Mouse (Mus musculus) adrenal gland, adult (tissue): ENCODE results near the gene Commd1.

Experiments used
- DNase-seq, 2 experiments: peaks; one replicate each; pipeline ENCODE4 v3.0.0; 2022 to 2023; ENCODE audit warnings: low spot score in 1 of 2; ENCODE audit not compliant: inconsistent age in 2 of 2

The Commd1 gene

DNA sequence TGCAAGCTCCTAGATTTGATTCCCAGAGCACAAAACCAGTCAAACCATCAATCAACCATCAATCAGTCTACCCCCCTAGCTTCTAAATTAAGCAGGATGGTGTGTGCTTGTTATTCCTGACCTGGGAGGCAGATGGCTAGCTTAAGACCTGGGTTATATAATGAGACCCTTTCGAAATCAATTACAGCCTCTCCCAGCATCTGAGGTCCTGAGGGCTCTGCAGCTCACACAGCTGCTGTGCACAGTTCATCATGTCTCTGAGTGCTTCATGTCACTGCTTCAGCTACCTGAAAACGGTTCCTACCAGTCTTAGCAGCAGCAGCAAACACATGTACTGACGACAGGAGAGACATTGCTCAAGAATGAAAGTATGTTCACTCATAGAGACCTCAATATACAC, 89.1 kb downstream of the Commd1 start:
- no peak for DNase-seq

DNA sequence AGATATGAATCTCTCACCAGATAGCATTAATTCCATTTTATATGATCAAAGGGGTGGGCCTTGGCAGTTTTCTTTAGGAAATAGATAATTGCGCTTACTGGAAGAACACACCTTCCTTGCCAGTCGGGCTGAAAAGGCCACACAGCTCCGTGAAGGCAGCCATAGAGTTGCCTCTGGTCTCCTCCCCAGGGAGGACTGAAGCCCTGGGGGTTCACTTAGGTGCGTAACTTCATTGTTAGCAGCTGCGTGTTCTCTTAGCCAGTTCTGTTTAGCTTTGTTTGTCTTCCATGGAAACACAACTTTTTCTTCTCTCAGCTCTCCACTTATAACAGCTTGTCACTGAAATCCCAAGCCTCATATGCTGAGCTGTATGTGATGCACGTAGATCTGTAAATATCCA, 89.7 kb downstream of the Commd1 start:
- DNase-seq: no peak

GRCm38 (mm10) chr11:22891876-22892275, 90.3 kb downstream of the Commd1 start:
- DNase-seq: peak in 1 of 2 experiments; percentile 71

- no peak for DNase-seq
Observed at GRCm38 (mm10) chr11:22891242-22891641, 90.9 kb downstream of the Commd1 start.

GRCm38 (mm10) chr11:22889224-22889623, 93.0 kb downstream of the Commd1 start:
- no peak for DNase-seq

- no peak for DNase-seq
Observed at GRCm38 (mm10) chr11:22886991-22887390, 95.2 kb downstream of the Commd1 start.

- DNase-seq: no peak
Observed at GRCm38 (mm10) chr11:22885350-22885749, 96.8 kb downstream of the Commd1 start.

DNA sequence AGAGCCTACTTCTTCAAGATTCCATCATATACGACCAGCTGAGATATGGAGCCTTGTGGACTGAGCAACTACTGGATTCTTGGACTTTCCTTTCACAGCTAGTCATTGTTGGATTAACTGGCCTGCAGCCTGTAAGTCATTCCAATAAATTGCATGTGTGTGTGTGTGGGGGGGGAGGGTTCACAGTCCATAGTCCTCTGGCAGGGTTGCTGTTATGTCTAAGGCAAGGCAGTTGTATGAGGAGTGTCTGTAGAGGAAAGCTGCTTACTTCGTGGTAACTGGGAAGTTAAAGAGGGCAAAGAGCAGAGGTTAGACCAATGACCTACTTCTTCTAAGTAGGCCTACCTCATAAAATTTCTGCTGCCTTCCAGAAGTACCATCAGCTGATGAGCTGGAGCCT, 98.5 kb downstream of the Commd1 start:
- DNase-seq: no peak

- DNase-seq: no peak
Observed at GRCm38 (mm10) chr11:22882926-22883325, 99.3 kb downstream of the Commd1 start.

GRCm38 (mm10) chr11:22880383-22881172, 101.6 kb downstream of the Commd1 start:
- no peak for DNase-seq

- DNase-seq: no peak
Observed at GRCm38 (mm10) chr11:22879645-22880044, 102.5 kb downstream of the Commd1 start.

DNA sequence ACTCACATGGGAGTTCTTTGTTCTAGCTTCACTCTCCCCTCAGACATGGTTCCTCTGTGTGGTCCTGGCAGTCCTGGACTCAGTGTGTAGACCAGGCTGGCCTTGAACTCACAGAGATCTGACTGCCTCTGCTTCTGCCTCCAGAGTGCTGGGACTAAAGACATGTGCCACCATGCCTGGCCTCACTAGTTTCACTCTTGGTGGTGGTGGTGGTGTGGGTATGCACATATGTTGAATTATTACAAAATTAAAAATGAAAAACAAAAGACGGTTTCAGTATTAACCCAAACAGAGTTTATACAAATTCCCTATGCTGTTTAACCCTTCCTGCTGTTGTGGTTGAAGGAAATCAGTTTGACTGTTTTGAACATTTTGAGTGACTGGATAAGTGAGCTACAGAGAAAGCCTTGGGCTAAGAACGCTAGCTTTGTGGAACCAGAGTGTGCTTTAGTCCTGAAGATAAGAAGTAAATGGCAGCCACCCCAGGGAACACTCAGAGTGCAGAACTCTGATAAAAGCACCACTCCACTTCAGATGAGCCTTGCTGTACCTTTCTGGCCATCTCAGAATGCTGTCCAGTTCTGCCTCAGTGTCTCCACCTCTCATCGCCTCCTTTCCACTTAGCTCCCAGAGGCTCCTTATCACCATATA, 105.4 kb downstream of the Commd1 start:
- DNase-seq: no peak

GRCm38 (mm10) chr11:22875279-22875678, 106.9 kb downstream of the Commd1 start:
- peak in 1 of 2 experiments; percentile 56 for DNase-seq

DNA sequence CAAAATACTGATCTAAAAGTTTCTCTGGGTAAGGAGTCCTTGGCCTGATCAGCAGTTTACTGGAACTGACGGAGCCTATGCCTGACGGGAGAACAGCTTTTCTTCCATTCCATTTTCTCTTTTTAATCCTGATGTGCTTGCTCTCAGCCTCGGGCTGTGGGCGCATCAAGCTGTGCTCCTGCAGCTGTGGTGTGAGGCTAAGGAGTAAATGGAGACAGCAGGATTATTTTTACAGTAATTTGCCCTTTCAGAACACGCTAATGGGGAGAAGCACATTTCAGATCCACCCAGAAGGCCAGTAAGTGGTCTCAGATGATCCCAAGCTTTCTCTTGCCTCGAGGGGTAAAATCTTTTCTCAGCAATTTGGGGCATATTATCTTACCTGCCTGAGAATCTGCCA, 107.4 kb downstream of the Commd1 start:
- no peak for DNase-seq

GRCm38 (mm10) chr11:22873383-22873782, 108.8 kb downstream of the Commd1 start:
- DNase-seq: peak in 1 of 2 experiments; percentile 50

DNA sequence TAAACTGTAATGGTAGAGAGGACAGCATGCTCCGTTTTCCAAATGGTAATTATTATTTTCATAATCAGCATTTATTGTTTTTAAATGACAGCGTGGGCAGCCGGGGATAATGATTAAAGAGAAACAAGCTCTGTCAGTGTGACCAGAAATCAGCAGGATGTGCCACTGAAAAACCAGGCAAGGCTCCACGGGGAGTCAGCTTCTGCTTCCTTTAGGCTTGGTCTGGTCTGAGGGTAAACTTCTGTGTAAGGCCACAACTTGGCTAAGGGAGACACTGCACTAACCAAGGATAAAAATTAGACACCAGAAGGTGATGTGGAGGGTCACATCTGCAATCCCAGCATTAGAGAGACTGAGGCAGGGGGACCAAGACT, 109.9 kb downstream of the Commd1 start:
- DNase-seq: no peak

DNA sequence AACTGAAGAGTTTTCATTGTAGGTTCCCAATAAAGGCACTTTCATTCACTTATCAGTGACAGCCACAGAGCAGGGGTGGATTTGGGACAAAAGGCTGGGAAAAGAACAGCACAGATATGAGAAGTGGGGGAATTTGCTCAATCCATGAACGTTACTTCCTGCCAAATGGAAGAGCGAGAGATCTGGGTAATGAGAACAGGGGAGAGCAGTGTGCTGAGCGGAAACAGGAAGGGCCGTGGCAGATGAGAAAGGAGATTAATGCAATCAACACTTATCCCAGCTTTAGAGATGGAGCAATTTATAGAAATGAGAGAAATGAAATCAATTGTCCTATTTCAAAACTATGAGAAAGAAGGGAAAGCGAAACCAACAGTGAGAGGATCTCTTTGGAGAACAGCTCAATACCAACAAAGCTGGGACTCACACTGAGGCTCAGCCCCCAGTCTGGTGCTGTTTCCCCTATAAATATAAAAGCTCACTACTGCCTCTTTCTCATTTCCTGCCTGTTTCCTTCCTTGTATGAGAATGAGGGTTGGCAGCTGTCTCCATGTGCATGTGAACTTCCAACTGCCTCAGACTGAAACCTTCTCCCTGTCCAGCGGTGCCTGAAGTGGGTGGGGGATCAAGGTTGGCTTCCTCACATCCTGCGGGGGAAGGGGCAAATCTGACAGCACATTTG, 110.4 kb downstream of the Commd1 start:
- DNase-seq: peak in 1 of 2 experiments; percentile 65

- DNase-seq: no peak
Observed at GRCm38 (mm10) chr11:22868582-22868981, 113.6 kb downstream of the Commd1 start.

DNA sequence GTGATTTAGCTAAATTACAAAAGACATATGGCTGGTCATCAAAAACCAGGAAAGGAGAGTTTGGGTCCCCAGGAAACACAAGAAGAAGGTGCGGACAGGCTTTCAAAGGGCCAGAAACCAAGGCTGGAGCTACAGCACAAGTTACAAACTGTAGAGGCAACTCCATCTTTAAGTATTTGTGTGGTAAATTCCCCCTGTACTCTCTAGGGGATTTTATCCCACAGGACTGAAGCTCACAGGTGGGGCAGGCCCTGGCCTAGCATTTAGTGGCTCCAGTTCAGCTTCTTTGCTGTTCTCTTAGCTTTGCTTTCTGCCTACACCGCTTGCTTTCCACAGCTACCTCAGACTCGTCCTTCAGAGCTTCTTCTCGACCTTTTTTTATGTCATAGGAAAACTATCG, 114.5 kb downstream of the Commd1 start:
- peak in 1 of 2 experiments; percentile 26 for DNase-seq

DNA sequence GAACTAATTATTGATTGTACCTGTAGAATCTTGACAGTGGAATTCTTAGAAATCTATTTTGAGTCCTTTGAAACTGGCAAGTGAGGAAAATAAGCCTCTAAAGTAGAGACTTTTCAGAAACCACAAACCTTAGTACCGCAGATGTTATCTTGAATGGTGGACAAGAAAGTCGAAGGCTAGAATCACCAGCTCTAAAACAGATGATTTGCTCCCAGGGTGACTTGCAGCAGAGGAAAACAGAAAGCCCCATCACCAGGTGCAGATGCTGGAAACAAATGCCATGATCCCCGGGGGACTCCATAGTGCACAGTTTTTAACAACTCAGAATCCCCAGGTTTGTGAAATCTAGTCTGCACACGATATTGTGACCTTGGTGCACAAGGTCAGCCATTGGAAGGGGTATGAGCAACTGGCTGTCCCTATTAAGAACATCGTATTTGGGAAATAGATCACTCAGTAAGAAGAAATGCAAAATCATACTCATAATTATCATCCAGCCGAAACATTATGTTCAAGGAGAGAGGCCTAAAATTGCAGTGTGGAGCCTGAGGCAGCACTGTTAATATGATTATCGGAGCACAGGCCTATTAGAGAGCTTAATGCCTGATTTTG, 116.4 kb downstream of the Commd1 start:
- DNase-seq: peak; percentile 63 to 81

DNA sequence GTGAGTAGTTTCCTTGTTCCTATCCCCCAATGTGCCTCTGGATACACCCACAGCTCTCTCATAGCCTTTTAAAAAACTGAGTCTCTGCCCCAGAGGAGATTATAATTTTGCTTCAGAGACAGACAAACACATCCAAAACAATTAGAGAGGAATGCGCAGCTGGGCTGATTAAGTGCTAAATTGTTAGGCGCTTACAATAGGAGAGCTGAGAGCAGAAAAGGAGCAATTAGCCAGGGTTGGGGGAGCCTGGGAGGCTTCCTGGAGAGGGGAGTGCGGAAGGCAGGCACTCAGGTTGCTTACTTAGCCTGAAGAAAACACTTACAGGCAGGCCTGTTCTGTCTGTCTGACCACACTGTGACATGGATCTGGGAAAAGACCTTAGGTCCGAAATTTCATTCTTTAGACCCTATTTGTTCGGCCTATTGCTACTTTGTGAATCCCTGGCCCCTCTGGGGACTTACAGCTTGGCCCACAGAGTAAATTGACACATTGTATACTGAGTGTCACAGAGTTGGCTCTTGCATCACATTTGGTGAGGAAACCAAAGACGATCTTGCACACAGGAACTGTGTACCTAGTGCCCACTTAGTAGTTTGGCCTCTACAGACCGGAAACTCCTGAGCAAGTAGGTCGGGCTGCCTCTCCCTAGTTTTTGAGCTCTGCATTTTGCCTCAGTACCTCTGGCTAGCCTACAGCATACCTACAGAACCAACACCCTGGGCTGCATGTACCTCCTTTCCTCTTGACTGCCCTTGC, 117.7 kb downstream of the Commd1 start:
- DNase-seq: no peak
